Mouse (Mus musculus): ENCODE data around the gene Cntnap5c.

Gene Cntnap5c

GRCm38 (mm10) chr17:58003322-58003721, 234.0 kb downstream of the Cntnap5c start:
- DNase-seq (ENCODE audit: low read depth, low spot score): no peak

- DNase-seq (ENCODE audit: low read depth, low spot score): no peak
These were observed 235.1 kb downstream of the Cntnap5c start for GRCm38 (mm10) chr17:58004491-58004890.

- no peak for DNase-seq (ENCODE audit: low read depth, low spot score)
These were observed 271.8 kb downstream of the Cntnap5c start for GRCm38 (mm10) chr17:58041178-58041577.

GRCm38 (mm10) chr17:58045149-58045548, 275.8 kb downstream of the Cntnap5c start:
- DNase-seq (ENCODE audit: low read depth, low spot score): no peak

GRCm38 (mm10) chr17:58069912-58070311, 300.5 kb downstream of the Cntnap5c start:
- no peak for DNase-seq (ENCODE audit: low read depth, low spot score)

- no peak for DNase-seq (ENCODE audit: low read depth, low spot score)
These were observed 313.3 kb downstream of the Cntnap5c start for GRCm38 (mm10) chr17:58082676-58083075.

- no peak for DNase-seq (ENCODE audit: low read depth, low spot score)
These were observed 335.1 kb downstream of the Cntnap5c start for GRCm38 (mm10) chr17:58104505-58104904.

GRCm38 (mm10) chr17:58107901-58108300, 338.5 kb downstream of the Cntnap5c start:
- DNase-seq (ENCODE audit: low read depth, low spot score): no peak

- DNase-seq (ENCODE audit: low read depth, low spot score): no peak
These were observed 339.0 kb downstream of the Cntnap5c start for GRCm38 (mm10) chr17:58108335-58108734.

GRCm38 (mm10) chr17:58187171-58187570, 417.8 kb downstream of the Cntnap5c start:
- DNase-seq (ENCODE audit: low read depth, low spot score): no peak

GRCm38 (mm10) chr17:58201148-58201547, 431.8 kb downstream of the Cntnap5c start:
- no peak for DNase-seq (ENCODE audit: low read depth, low spot score)

- no peak for DNase-seq (ENCODE audit: low read depth, low spot score)
These were observed 498.7 kb downstream of the Cntnap5c start for GRCm38 (mm10) chr17:58268058-58268457.

GRCm38 (mm10) chr17:58351310-58351709, 581.9 kb downstream of the Cntnap5c start:
- DNase-seq (ENCODE audit: low read depth, low spot score): no peak

GRCm38 (mm10) chr17:58356224-58356623, 586.9 kb downstream of the Cntnap5c start:
- DNase-seq (ENCODE audit: low read depth, low spot score): no peak

- DNase-seq (ENCODE audit: low read depth, low spot score): no peak
These were observed 594.4 kb downstream of the Cntnap5c start for GRCm38 (mm10) chr17:58363582-58364267.

GRCm38 (mm10) chr17:58370089-58370488, 600.7 kb downstream of the Cntnap5c start:
- DNase-seq (ENCODE audit: low read depth, low spot score): no peak

- DNase-seq (ENCODE audit: low read depth, low spot score): no peak
These were observed 638.4 kb downstream of the Cntnap5c start for GRCm38 (mm10) chr17:58407769-58408168.

- no peak for DNase-seq (ENCODE audit: low read depth, low spot score)
These were observed 639.4 kb downstream of the Cntnap5c start for GRCm38 (mm10) chr17:58408756-58409155.

GRCm38 (mm10) chr17:58437443-58437842, 668.1 kb downstream of the Cntnap5c start:
- no peak for DNase-seq (ENCODE audit: low read depth, low spot score)
